Mouse (Mus musculus): ENCODE data around the gene Ptpro.

GRCm38 (mm10) chr6:137268019-137268418 lies 15.9 kb downstream of the Ptpro start:
- TF ChIP-seq CTCF (IDR thresholded peaks at IDR 0.05; ENCODE audit: low read depth) (no peak), EP300 (IDR thresholded peaks at IDR 0.05; ENCODE audit: low read depth) (no peak)

All from liver, embryonic 14.5 days (tissue).